ENCODE assay signal across 7 mouse cellular contexts in genomic region chr12:3892240-3893059, GRCm38 (mm10).
DNase-seq lines count a peak whose midpoint lies in the region; ATAC-seq lines count a peak whose summit lies in the region.

No protein-coding gene starts in this region.

- H3K4me2 ChIP-seq in forebrain, embryonic 11.5 days (ENCODE audit: low read depth, low read length, severe bottlenecking) = peak overlapping the region; percentile 79
- peak overlapping the region; percentile 82 for H3K4me2 ChIP-seq in limb, embryonic 12.5 days
- peak overlapping the region; percentile 87 for H3K4me2 ChIP-seq in neural tube, embryonic 11.5 days (ENCODE audit: low read depth)

- H3K4me3 ChIP-seq in forebrain, embryonic 11.5 days (ENCODE audit: low read depth, low read length) = peak overlapping the region; percentile 45
- peak overlapping the region; percentile 54 for H3K4me3 ChIP-seq in limb, embryonic 12.5 days (replicated peaks)
- H3K4me3 ChIP-seq in neural tube, embryonic 11.5 days (ENCODE audit: low read depth, low read length) = peak overlapping the region; percentile 60

- H3K27ac ChIP-seq in forebrain, embryonic 11.5 days (ENCODE audit: low read depth, low read length) = peak overlapping the region; percentile 85
- peak overlapping the region; percentile 96 for H3K27ac ChIP-seq in limb, embryonic 12.5 days
- H3K27ac ChIP-seq in neural tube, embryonic 11.5 days (ENCODE audit: low read depth, low read length) = peak overlapping the region; percentile 63

- WGBS in forebrain, embryonic 11.5 days = 6% methylated on average over 15 of the region's 15 CpGs
- WGBS in limb, embryonic 12.5 days = 3% methylated on average over 15 of the region's 15 CpGs
- 4% methylated on average over 15 of the region's 15 CpGs for WGBS in neural tube, embryonic 11.5 days

- peaks cover 11% of the 10 kb centered on the region for H3K36me3 ChIP-seq in forebrain, embryonic 11.5 days (ENCODE audit: control insufficient read depth, insufficient read depth, low read length)
- H3K36me3 ChIP-seq in limb, embryonic 12.5 days = peaks cover 42% of the 10 kb centered on the region
- peaks cover 17% of the 10 kb centered on the region for H3K36me3 ChIP-seq in neural tube, embryonic 11.5 days (ENCODE audit: control insufficient read depth, insufficient read depth, low read length)

- H3K27me3 ChIP-seq in forebrain, embryonic 11.5 days (ENCODE audit: control insufficient read depth, insufficient read depth, low read length) = 0 out of 2 replicates have a peak, but pooled peaks cover 2% of the 10 kb centered on the region
- H3K27me3 ChIP-seq in limb, embryonic 12.5 days = no peaks in the 10 kb centered on the region
- H3K27me3 ChIP-seq in neural tube, embryonic 11.5 days (ENCODE audit: control insufficient read depth, insufficient read depth, low read length) = no peaks in the 10 kb centered on the region

- peak; percentile 51 to 68 for DNase-seq in right cerebral cortex, postnatal 10 days (ENCODE audit: low spot score in 2 of 2)
- DNase-seq in right cerebral cortex, postnatal 25 days = no peak
- DNase-seq in forebrain, embryonic 11.5 days (ENCODE audit: low spot score) = peak; percentile 80
- peak; percentile 66 for DNase-seq in neural tube, embryonic 11.5 days (ENCODE audit: low spot score)
- DNase-seq in cerebellum, postnatal 4 days (ENCODE audit: low spot score in 2 of 2) = no peak
- DNase-seq in gastrocnemius, postnatal 14 days = no peak

- H3K4me1 ChIP-seq in forebrain, embryonic 11.5 days (replicated peaks; ENCODE audit: control insufficient read depth, insufficient read depth, low read length) = peaks cover 31% of the 10 kb centered on the region
- peaks cover 55% of the 10 kb centered on the region for H3K4me1 ChIP-seq in limb, embryonic 12.5 days (replicated peaks)
- H3K4me1 ChIP-seq in neural tube, embryonic 11.5 days (ENCODE audit: control insufficient read depth, insufficient read depth, low read length) = peaks cover 20% of the 10 kb centered on the region

- ATAC-seq in forebrain, embryonic 11.5 days (replicated peaks; ENCODE audit: low FRiP score) = peak; percentile 40
- peak; percentile 35; the same call in 1 of the 2 replicates for ATAC-seq in limb, embryonic 12.5 days (ENCODE audit: insufficient number of reproducible peaks, insufficient read depth, low FRiP score, low TSS enrichment, low read depth)
- ATAC-seq in neural tube, embryonic 11.5 days (ENCODE audit: insufficient read depth, low FRiP score, low TSS enrichment) = peak; percentile 40

- intact Hi-C loops in gastrocnemius, postnatal 14 days (cut with DNase I; ENCODE audit: low total_unique reads) = no loop called here

- H3K9me3 ChIP-seq in forebrain, embryonic 11.5 days (ENCODE audit: control insufficient read depth, low read length) = no peaks in the 10 kb centered on the region
- no peaks in the 10 kb centered on the region for H3K9me3 ChIP-seq in limb, embryonic 12.5 days
- H3K9me3 ChIP-seq in neural tube, embryonic 11.5 days (ENCODE audit: control insufficient read depth, low read length) = no peaks in the 10 kb centered on the region

- H3K9ac ChIP-seq in forebrain, embryonic 11.5 days (ENCODE audit: low read length) = peak overlapping the region; percentile 79
- H3K9ac ChIP-seq in limb, embryonic 12.5 days (replicated peaks) = peak overlapping the region; percentile 81
- H3K9ac ChIP-seq in neural tube, embryonic 11.5 days (ENCODE audit: low read length) = peak overlapping the region; percentile 84

Comparison
In these comparisons a context has a peak if more than half of its experiments do, and no peak if none do; other contexts are left out.
1. DNase-seq: peak in right cerebral cortex, postnatal 10 days (2 of 2), forebrain, embryonic 11.5 days (single experiment) and neural tube, embryonic 11.5 days (single experiment); none in right cerebral cortex, postnatal 25 days (single experiment), cerebellum, postnatal 4 days (0 of 2) and gastrocnemius, postnatal 14 days (single experiment).
2. Peak in every context shown above with its lines, with median percentiles within 50 percentile points of each other: ATAC-seq, H3K27ac ChIP-seq, H3K4me2 ChIP-seq, H3K4me3 ChIP-seq and H3K9ac ChIP-seq.